Mouse (Mus musculus) intestine, embryonic 14.5 days (tissue): ENCODE measurements at regions not wholly inside any gene's neighbourhood (a gene's known extent, or its start where the extent isn't known, plus 50 kb on each side); places are given as distances from the start of the nearest gene placed in this dataset.

ENCODE experiments used
- ATAC-seq: fragments of 200-750 bp; cut with Nextera tagmentation; replicated peaks from 2 replicates; pipeline ENCODE4 v1.8.0; 2017; ENCODE audit warnings: low read depth, moderate number of reproducible peaks, moderate TSS enrichment, moderate library complexity; ENCODE audit not compliant: low FRiP score, low TSS enrichment
- DNase-seq: peaks from one replicate; pipeline ENCODE4 v3.0.0-alpha.2; 2018; ENCODE audit warnings: low spot score
- H3K27ac ChIP-seq: fragments of 300-500 bp; sonication (generic); 2 replicates; pipeline ENCODE4 v1.5.1; 2014; ENCODE audit warnings: low read depth, mild to moderate bottlenecking, control low read depth
- H3K27me3 ChIP-seq: fragments of 300-500 bp; sonication (generic); replicated peaks from 2 replicates; pipeline ENCODE4 v1.6.1; 2014; ENCODE audit warnings: low read length, control low read depth; ENCODE audit not compliant: control insufficient read depth, insufficient read depth
- H3K36me3 ChIP-seq: fragments of 300-500 bp; sonication (generic); 2 replicates; pipeline ENCODE4 v1.6.1; 2014; ENCODE audit warnings: low read length, control low read depth; ENCODE audit not compliant: control insufficient read depth, insufficient read depth
- H3K4me1 ChIP-seq: fragments of 300-500 bp; sonication (generic); replicated peaks from 2 replicates; pipeline ENCODE4 v1.6.1; 2014; ENCODE audit warnings: low read length, control low read depth, mixed read lengths; ENCODE audit not compliant: control insufficient read depth, insufficient read depth
- H3K4me2 ChIP-seq: fragments of 300-500 bp; sonication (generic); 2 replicates; pipeline ENCODE4 v1.6.1; 2014; ENCODE audit warnings: low read length
- H3K4me3 ChIP-seq: fragments of 300-500 bp; sonication (generic); 2 replicates; pipeline ENCODE4 v1.5.1; 2014; ENCODE audit warnings: low read depth, low read length, control low read depth, mixed read lengths
- H3K9ac ChIP-seq: fragments of 300-500 bp; sonication (generic); 2 replicates; pipeline ENCODE4 v1.6.1; 2014; ENCODE audit warnings: mild to moderate bottlenecking, low read length
- H3K9me3 ChIP-seq: fragments of 300-500 bp; sonication (generic); 2 replicates; pipeline ENCODE4 v1.6.1; 2016; ENCODE audit warnings: low read length, control low read depth; ENCODE audit not compliant: control insufficient read depth
- WGBS: fragments of 180-500 bp; shearing (Covaris S2); extraction: QIAGEN DNeasy Blood & Tissue Kit; methylation state at CpG from one replicate; pipeline ENCODE4 v1.1.7; 2014; 5-methylcytosine and 5-hydroxymethylcytosine counted together

DNA sequence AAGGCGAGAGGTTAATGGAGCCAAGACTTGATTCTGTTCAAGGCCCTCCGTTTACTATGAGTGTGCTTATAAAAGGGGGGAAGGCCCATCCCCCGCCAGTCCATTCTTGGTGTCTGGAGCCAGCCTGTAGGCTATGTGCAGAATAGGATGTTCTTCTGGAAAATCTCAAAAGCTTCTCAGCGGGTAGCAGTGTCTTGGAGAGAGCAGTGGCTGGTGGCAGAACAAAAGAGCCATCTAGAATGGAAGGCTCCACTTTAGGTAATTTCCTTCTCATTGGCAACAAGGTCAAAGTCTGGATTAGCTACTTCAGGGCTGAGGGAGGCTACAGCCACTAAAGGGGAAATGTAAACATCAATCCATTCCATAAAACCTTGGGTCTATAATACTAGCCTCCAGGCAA, 1150.8 kb upstream of the Ptprd start:
- DNase-seq (no peak), ATAC-seq (no peak)
- H3K27ac ChIP-seq = no peak overlapping the region
- H3K4me3 ChIP-seq = no peak overlapping the region
- H3K27me3 ChIP-seq = no peaks in the 10 kb centered on the region
- H3K4me2 ChIP-seq = no peak overlapping the region
- no peaks in the 10 kb centered on the region for H3K36me3 ChIP-seq
- WGBS = 70% methylated on average over 4 of the region's 4 CpGs
- H3K9ac ChIP-seq = no peak overlapping the region
- H3K9me3 ChIP-seq = no peaks in the 10 kb centered on the region
- H3K4me1 ChIP-seq = no peaks in the 10 kb centered on the region

DNA sequence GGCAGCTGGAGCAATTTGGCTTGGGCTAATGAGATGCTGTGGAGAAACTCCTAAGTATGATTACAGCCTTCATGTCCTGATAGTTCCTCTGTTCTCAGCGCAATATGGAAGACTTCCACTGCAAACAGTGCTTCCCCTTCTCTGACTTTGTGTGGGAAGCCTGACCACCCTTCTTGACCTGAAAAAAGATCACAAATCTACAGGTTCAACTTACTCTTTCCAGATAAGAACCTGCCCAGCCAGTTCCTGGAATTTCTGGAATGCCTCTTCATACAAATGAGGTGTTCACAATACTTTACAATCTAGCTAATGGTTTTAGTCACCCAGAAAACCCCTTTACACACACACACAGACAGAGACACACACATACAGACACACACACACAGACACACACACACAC, 1146.0 kb upstream of the Ptprd start:
- no peak for ATAC-seq
- Histone ChIP-seq H3K4me1 (no peaks in the 10 kb centered on the region), H3K9ac (no peak overlapping the region), H3K9me3 (no peaks in the 10 kb centered on the region), H3K27ac (no peak overlapping the region), H3K27me3 (no peaks in the 10 kb centered on the region), H3K4me3 (no peak overlapping the region), H3K4me2 (no peak overlapping the region), H3K36me3 (no peaks in the 10 kb centered on the region)
- WGBS = 76% methylated on average over 1 of the region's 1 CpGs
- no peak for DNase-seq

DNA sequence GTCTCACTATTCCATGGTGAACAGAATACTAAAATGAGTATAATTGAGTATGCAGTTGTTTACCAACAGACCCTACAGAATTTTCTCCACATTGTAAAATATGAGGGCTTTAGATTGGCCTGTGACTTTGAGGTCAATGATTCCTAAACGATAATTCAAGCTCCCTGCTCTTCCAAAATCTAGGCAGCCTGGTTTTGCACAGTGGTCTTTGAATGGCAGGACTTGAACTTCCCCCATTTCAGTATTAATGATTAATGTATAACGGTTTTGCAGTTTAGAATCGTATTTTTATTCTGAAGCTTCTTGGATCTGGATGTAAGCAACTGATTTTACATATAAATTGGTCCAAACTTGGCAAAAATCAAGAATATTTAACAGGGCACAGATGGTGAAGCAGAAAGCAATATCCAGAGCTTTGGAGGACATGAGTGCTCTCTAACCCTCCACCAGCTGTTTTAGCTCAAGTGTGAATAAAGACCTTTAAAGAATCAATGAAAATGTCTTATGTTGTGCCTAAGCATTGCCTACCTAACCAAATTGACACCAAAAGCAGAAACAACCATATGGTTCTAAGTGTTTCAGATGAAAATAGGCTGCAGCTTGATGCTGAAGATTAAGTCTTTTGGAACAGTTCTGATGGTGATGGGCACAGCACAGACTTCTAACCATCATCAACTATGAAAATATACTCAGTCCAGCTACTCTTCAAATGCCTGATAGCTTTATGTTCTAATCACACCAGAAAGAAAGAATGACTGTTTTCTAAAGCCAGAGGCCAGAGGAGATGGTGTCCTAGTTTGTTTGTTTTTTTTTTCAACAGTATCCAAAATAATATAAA, 1098.3 kb upstream of the Ptprd start:
- Histone ChIP-seq H3K4me2 (no peak overlapping the region), H3K9me3 (no peaks in the 10 kb centered on the region), H3K36me3 (no peaks in the 10 kb centered on the region), H3K27ac (no peak overlapping the region), H3K4me3 (no peak overlapping the region), H3K27me3 (no peaks in the 10 kb centered on the region), H3K9ac (no peak overlapping the region), H3K4me1 (no peaks in the 10 kb centered on the region)
- ATAC-seq (no peak), DNase-seq (no peak)
- 68% methylated on average over 3 of the region's 3 CpGs for WGBS

DNA sequence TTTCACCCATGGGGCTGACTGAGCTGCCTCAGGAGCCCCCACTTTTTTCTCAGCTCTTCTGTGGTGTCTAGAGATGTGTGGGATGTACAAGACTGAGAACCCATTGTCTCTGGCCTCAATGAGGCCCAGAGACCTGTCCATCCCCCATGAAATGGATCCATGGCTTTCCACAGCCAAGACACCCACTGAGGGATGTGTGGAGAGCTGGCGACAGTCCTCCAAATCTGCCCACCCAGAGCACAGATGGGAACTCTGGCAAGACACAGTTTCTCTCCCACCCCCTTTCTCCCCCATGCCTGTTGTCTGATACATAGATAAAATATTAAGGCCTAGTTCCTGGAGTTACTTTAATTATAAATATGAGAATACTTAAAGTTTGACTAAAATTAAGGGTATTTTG, 1079.3 kb upstream of the Ptprd start:
- H3K9me3 ChIP-seq = no peaks in the 10 kb centered on the region
- no peak for ATAC-seq
- 82% methylated on average over 1 of the region's 1 CpGs for WGBS

DNA sequence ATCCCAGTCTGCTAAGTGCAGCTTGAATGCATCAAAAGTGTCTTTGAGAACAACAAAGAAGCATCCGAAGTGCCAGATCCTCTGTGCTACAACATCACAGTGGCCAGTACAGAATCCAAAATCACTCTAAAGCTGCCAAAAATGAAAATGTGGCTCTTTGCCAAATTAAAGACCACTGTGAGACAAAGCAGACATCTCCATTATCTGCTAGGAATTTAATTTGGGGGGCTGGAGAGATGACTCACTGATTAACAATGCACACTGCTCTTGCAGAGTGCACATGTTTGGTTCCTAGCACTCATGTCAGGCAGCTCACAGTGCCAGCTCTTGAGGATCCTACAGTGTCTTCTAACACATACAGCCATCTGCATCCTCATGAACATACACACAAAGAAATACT, 1053.3 kb upstream of the Ptprd start:
- Histone ChIP-seq H3K4me1 (no peaks in the 10 kb centered on the region), H3K27me3 (no peaks in the 10 kb centered on the region), H3K36me3 (no peaks in the 10 kb centered on the region), H3K9me3 (no peaks in the 10 kb centered on the region), H3K9ac (no peak overlapping the region), H3K27ac (no peak overlapping the region), H3K4me2 (no peak overlapping the region), H3K4me3 (no peak overlapping the region)
- ATAC-seq (peak; percentile 60; the same call in 1 of the 2 replicates), DNase-seq (no peak)
- 42% methylated on average over 1 of the region's 1 CpGs for whole genome bisulfite sequencing

More for the DNA sequence above, 1079.3 kb upstream of the Ptprd start:
- Histone ChIP-seq H3K36me3 (no peaks in the 10 kb centered on the region), H3K9ac (no peak overlapping the region), H3K27me3 (no peaks in the 10 kb centered on the region), H3K27ac (no peak overlapping the region), H3K4me2 (no peak overlapping the region), H3K4me1 (no peaks in the 10 kb centered on the region), H3K4me3 (no peak overlapping the region)
- DNase-seq = no peak

DNA sequence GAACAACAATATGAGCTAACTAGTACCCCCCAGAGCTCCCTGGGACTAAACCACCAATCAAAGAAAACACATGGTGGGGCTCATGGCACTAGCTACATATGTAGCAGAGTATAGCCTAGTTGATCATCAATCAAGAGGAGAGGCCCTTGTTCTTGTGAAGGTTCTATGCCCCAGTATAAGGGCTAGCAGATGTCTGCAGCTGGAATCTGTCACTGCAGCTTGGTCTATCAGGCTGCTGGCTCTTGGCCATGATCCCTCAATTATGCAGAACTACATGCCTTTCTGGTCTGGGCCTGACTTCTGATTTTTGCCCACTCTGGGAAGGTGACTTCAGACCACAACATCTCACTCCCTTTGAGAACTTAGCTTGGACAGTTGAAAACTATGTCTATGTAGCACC, 1031.4 kb upstream of the Ptprd start:
- Histone ChIP-seq H3K27me3 (no peaks in the 10 kb centered on the region), H3K4me2 (no peak overlapping the region), H3K36me3 (no peaks in the 10 kb centered on the region), H3K27ac (no peak overlapping the region), H3K9me3 (no peaks in the 10 kb centered on the region), H3K4me1 (no peaks in the 10 kb centered on the region), H3K4me3 (no peak overlapping the region), H3K9ac (no peak overlapping the region)
- ATAC-seq = no peak
- DNase-seq = no peak

DNA sequence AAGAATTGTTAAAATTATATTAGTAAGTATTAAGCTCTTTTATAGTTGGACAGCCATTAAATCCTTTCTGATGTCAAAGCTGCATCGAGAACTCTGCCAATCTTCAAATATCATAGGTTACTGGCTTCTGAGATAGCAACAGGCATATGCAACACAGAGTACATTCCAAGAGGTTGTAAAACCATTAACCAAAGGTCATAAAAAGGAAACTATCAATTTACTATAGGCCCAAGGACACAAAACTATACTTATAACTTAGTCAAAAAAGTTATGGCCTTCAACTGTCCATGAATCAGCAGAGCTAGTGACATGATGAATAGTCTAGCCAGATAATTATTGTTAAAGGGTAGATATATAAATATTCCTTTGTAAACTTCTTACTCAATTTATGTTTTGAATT, 1029.9 kb upstream of the Ptprd start:
- Histone ChIP-seq H3K4me3 (no peak overlapping the region), H3K27me3 (no peaks in the 10 kb centered on the region), H3K4me2 (no peak overlapping the region), H3K4me1 (no peaks in the 10 kb centered on the region), H3K9ac (no peak overlapping the region), H3K36me3 (no peaks in the 10 kb centered on the region), H3K27ac (no peak overlapping the region), H3K9me3 (no peaks in the 10 kb centered on the region)
- ATAC-seq (no peak), DNase-seq (no peak)
- 74% methylated on average over 1 of the region's 1 CpGs for WGBS

DNA sequence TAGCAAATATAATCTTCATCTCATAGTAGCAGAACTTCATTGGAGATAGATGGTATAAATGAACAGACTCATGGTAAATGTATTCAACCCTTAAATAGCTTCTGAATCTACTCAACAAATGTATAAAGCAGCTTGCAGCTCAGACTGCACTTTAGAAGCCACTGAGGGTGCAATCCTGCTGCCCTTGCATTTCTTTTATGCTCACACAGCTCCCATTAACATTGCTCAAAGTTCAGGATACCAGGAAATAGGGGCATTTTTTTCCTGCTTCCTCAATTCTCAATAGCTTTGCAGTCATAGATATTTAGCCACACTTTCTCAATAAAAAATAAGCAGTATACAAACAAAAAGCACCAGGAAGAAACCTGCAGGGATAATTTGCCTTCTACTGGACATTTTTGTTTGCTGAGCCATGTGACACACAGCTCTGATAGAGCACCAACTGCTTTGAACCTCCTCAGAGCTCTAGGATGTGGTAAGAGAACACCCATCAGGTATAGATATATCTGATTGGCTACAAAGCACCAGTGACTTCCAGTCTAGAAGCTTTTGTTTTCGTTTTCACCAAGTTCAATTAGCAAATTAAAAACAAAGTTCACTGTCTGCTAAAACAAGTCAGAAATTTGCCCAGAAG, 1012.5 kb upstream of the Ptprd start:
- ATAC-seq = no peak
- Histone ChIP-seq H3K36me3 (no peaks in the 10 kb centered on the region), H3K4me2 (no peak overlapping the region), H3K4me3 (no peak overlapping the region), H3K9ac (no peak overlapping the region), H3K9me3 (no peaks in the 10 kb centered on the region), H3K27me3 (no peaks in the 10 kb centered on the region), H3K4me1 (no peaks in the 10 kb centered on the region), H3K27ac (no peak overlapping the region)
- DNase-seq = no peak
- 50% methylated on average over 1 of the region's 1 CpGs for WGBS
